Mouse (Mus musculus) liver, embryonic 14.5 days (tissue): ENCODE results near the gene Dmrtb1. TPM values are rescaled to one million over a fixed set of nuclear protein-coding genes. Genes with fewer than 3 reads are reported as not detected.

Experiments used
- ATAC-seq: fragments of 200-750 bp; cut with Nextera tagmentation; 2 replicates; pipeline ENCODE4 v1.8.0; 2017; ENCODE audit warnings: moderate number of reproducible peaks, mild to moderate bottlenecking, moderate library complexity; ENCODE audit not compliant: insufficient read depth
- DNase-seq, 3 experiments: peaks; one replicate each; pipeline ENCODE4 v3.0.0-alpha.2; 2012 to 2013; ENCODE audit warnings: low read depth in 3 of 3, low spot score in 3 of 3
- H3K27ac ChIP-seq: fragments of 300-500 bp; sonication (generic); 2 replicates; pipeline ENCODE4 v1.5.1; 2014; ENCODE audit warnings: moderate library complexity, mild to moderate bottlenecking, control low read depth, inconsistent platforms
- H3K27me3 ChIP-seq: fragments of 300-500 bp; sonication (generic); 2 replicates; pipeline ENCODE4 v1.6.1; 2014; ENCODE audit warnings: mild to moderate bottlenecking, low read length, moderate library complexity; ENCODE audit not compliant: control insufficient read depth, insufficient read depth
- H3K36me3 ChIP-seq: fragments of 300-500 bp; sonication (generic); replicated peaks from 2 replicates; pipeline ENCODE4 v1.6.1; 2014; ENCODE audit warnings: low read depth; ENCODE audit not compliant: control insufficient read depth, insufficient read depth
- H3K4me1 ChIP-seq, 2 experiments: fragments of 200-500 bp in 1 of 2; fragments of 300-500 bp in 1 of 2; sonication (generic) in 1 of 2; replicated peaks; 2 replicates each; pipeline ENCODE4 v1.6.1; 2012 to 2014; ENCODE audit warnings: antibody characterized with exemption in 1 of 2, inconsistent platforms in 1 of 2, low read length in 1 of 2; ENCODE audit not compliant: control insufficient read depth in 2 of 2, insufficient read depth in 2 of 2
- H3K4me2 ChIP-seq: fragments of 300-500 bp; sonication (generic); 2 replicates; pipeline ENCODE4 v1.6.1; 2014; ENCODE audit warnings: low read depth, mild to moderate bottlenecking, control low read depth, moderate library complexity
- H3K4me3 ChIP-seq, 2 experiments: fragments of 200-500 bp in 1 of 2; fragments of 300-500 bp in 1 of 2; sonication (generic) in 1 of 2; 2 replicates each; pipeline ENCODE4 v1.5.1; 2012 to 2014; ENCODE audit warnings: low read depth in 2 of 2, low read length in 2 of 2, mild to moderate bottlenecking in 2 of 2, control low read depth in 1 of 2, inconsistent platforms in 1 of 2, moderate library complexity in 1 of 2; ENCODE audit not compliant: insufficient read depth in 1 of 2
- H3K9ac ChIP-seq: fragments of 300-500 bp; sonication (generic); replicated peaks from 2 replicates; pipeline ENCODE4 v1.6.1; 2014; ENCODE audit warnings: mild to moderate bottlenecking, control low read depth, moderate library complexity
- H3K9me3 ChIP-seq: fragments of 300-500 bp; sonication (generic); 2 replicates; pipeline ENCODE4 v1.6.1; 2016; ENCODE audit warnings: low read length, mixed read lengths; ENCODE audit not compliant: control insufficient read depth
- CTCF ChIP-seq: IDR thresholded peaks from 2 replicates; pipeline ENCODE4 v1.5.1; 2016; ENCODE audit warnings: antibody characterized with exemption, low read depth, control low read depth
- EP300 ChIP-seq: IDR thresholded peaks from 2 replicates; pipeline ENCODE4 v1.6.1; 2016; ENCODE audit warnings: antibody characterized with exemption, low read depth
- WGBS: fragments of 180-500 bp; shearing (Covaris S2); extraction: QIAGEN DNeasy Blood & Tissue Kit; methylation state at CpG from one replicate; pipeline ENCODE4 v1.1.7; 2014; ENCODE audit not compliant: insufficient replicate concordance; 5-methylcytosine and 5-hydroxymethylcytosine counted together
- polyA plus RNA-seq, 2 experiments: library from polyadenylated mRNA; depleted of rRNA in 1 of 2; stranded (reverse) in 1 of 2; unstranded in 1 of 2; fragments of >200 nt; fragmentation: Nextera tagmentation in 1 of 2; extraction: Ambion mirVana in 1 of 2; gene quantifications; 2 replicates each; pipeline versions ENCODE4 v1.2.1 to v1.2.3; 2012 to 2014

Gene Dmrtb1
- polyA plus RNA-seq, 2 experiments = 0.03 TPM; not detected in 1

DNA sequence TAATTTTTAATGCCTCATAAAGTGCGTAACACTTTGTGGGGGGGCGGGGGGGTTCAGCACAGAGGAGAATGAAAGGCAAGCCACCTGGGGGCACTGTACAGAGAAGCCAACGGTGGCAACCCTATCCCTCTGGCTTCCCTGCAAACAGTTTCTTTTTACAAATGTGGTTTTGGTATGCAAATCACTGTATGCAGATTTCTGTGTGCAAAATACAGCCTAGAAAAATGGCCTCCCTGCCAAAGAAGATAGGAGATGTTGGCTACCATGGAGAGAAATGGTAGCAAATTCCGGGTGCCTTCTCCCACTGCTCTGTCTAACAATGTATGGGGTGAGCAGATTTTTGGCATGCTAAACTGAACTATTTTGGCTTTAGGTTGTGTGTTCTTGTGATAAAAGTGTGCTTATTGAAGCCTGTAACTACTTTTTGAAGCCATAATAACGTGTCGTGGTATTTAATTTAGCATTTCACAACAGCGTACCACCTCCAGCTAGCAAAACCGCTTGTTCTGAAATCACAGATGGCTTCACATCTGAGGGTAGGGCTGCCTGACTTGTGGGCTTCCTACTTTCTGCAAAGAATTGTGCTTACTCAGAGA, 33.8 kb upstream of the Dmrtb1 start:
- WGBS = 53% methylated on average over 8 of the region's 8 CpGs
- ATAC-seq = no peak

DNA sequence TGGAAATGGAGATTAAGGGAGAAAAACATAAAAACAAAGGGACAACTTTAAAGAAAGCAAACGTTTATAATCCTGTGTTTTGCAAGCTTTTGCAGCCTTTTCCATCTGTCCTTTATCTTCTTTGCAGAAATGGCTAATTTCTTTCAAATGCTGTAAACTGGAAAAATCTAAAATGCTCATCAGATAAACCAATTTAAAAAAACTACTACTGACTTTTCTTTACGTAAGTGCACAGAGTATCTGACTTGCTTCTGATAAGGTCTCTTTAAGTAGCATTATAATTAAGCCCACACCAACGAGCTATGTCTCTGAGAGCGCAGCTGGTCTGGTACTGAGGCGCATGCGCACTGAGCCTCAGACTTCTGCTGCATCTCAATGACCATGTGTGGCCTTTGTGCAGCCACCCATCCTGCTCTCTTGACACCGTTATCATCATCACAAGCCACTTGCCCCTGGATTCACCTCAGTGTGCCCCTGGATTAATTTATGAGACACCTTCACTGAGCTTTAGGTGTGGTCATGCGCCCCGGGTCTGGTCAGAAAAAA, 32.8 kb upstream of the Dmrtb1 start:
- 56% methylated on average over 9 of the region's 9 CpGs for WGBS
- Histone ChIP-seq H3K4me3 (no peak overlapping the region), H3K4me1 (peaks cover 0 to 18% of the 10 kb centered on the region in 2 experiments; a peak in 3 of 4 replicates), H3K9ac (no peak overlapping the region), H3K4me2 (no peak overlapping the region), H3K36me3 (no peaks in the 10 kb centered on the region), H3K27ac (no peak overlapping the region), H3K9me3 (no peaks in the 10 kb centered on the region), H3K27me3 (no peaks in the 10 kb centered on the region)
- ATAC-seq = no peak
- TF ChIP-seq CTCF = no peak
- no peak for TF ChIP-seq EP300
- DNase-seq = no peak

More for the DNA sequence above, 33.8 kb upstream of the Dmrtb1 start:
- Histone ChIP-seq H3K4me1 (peaks cover 0 to 18% of the 10 kb centered on the region in 2 experiments; a peak in 3 of 4 replicates), H3K27me3 (no peaks in the 10 kb centered on the region), H3K27ac (no peak overlapping the region), H3K9ac (no peak overlapping the region), H3K9me3 (no peaks in the 10 kb centered on the region), H3K4me3 (no peak overlapping the region), H3K4me2 (no peak overlapping the region), H3K36me3 (no peaks in the 10 kb centered on the region)
- DNase-seq = no peak
- TF ChIP-seq EP300 (no peak), CTCF (no peak)

DNA sequence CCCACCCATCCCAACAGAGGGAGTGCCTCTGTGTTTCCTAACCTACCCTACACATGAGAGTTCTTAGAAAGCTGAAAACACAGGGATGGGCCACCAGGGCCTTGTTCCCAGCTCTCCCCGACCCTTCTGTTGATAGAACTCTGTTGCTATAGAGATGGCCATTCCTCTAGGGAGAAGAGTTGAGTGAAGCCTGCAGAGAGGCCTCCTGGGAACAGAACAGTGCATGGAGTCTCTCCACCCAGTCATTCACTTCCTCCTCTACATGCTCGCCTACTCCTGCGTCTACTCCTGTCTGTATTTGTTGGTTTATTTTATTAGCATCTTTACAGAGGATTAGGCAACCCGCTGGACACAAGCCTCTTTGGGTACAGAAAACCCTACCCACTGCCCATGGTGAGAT, 22.9 kb upstream of the Dmrtb1 start:
- H3K27ac ChIP-seq = no peak overlapping the region
- ATAC-seq (no peak), DNase-seq (no peak)
- H3K27me3 ChIP-seq = no peaks in the 10 kb centered on the region
- WGBS = 49% methylated on average over 4 of the region's 4 CpGs
- H3K4me1 ChIP-seq = no peaks in the 10 kb centered on the region
- no peak overlapping the region for H3K9ac ChIP-seq
- H3K36me3 ChIP-seq = no peaks in the 10 kb centered on the region
- no peak overlapping the region for H3K4me2 ChIP-seq
- no peak overlapping the region for H3K4me3 ChIP-seq
- no peaks in the 10 kb centered on the region for H3K9me3 ChIP-seq
- TF ChIP-seq EP300 = no peak
- TF ChIP-seq CTCF = no peak

DNA sequence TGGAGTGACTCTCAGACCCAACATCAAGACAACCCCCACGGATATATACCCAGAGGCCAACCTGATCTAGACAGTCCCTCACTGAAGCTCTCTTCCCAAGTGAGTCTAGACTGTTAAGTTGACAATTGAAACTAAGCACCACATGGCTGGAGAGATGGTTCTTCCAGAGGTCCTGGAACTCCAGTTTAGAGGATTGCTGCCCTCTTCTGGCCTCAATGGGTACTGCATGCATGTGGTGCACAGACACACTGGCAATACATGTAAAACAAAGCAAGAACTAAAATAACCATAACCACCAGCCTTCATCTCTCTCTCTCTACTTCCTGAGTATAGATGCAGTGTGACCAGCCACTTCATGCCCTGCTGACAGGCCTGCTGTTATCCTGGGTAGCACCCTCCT, 20.2 kb upstream of the Dmrtb1 start:
- Histone ChIP-seq H3K9me3 (no peaks in the 10 kb centered on the region), H3K36me3 (no peaks in the 10 kb centered on the region), H3K4me1 (no peaks in the 10 kb centered on the region), H3K9ac (no peak overlapping the region), H3K27me3 (no peaks in the 10 kb centered on the region), H3K4me2 (no peak overlapping the region), H3K27ac (no peak overlapping the region), H3K4me3 (no peak overlapping the region)
- TF ChIP-seq EP300 (no peak), CTCF (peak; percentile 87)
- ATAC-seq (no peak), DNase-seq (peak in 2 of 3 experiments; percentile 9 to 10)
- WGBS = 72% methylated on average over 1 of the region's 1 CpGs

DNA sequence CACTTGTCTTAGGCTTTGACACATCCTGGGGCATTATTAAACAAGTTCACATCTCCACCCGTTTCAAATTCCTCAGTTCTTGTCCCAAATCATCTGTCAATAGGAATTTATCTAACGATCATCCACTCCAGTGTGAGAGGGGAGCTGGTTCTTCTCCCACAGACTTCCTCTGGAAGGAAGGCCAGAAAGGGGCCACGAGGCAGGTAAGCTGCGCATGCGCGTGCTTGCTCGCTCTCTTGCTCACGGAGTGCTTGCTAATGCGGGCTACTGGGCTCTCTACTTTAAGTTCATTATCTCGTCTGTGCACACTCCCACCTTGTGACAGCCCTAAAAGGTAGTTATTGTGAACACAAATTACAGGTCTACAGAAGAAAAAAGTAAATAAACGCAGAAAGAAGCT, 17.6 kb upstream of the Dmrtb1 start:
- Histone ChIP-seq H3K9ac (no peak overlapping the region), H3K4me1 (no peaks in the 10 kb centered on the region), H3K27ac (no peak overlapping the region), H3K9me3 (no peaks in the 10 kb centered on the region), H3K4me2 (no peak overlapping the region), H3K36me3 (no peaks in the 10 kb centered on the region), H3K27me3 (no peaks in the 10 kb centered on the region), H3K4me3 (no peak overlapping the region)
- ATAC-seq (no peak), DNase-seq (no peak)
- TF ChIP-seq CTCF = no peak
- TF ChIP-seq EP300 = no peak
- 68% methylated on average over 11 of the region's 11 CpGs for WGBS
